Mouse (Mus musculus): ENCODE data around the gene Snx21. TPM values are rescaled to one million over a fixed set of nuclear protein-coding genes. Genes with fewer than 3 reads are reported as not detected.
A peak's percentile ranks its signal among the peaks of the same experiment; 100 is the strongest.

Snx21 gene
- polyA plus RNA-seq, 1 experiment from 2014 or later: 20.5 TPM

- DNase-seq (ENCODE audit: low spot score): no peak
- H3K4me2 ChIP-seq (ENCODE audit: low read length): no peak overlapping the region
- H3K9me3 ChIP-seq (ENCODE audit: control insufficient read depth, low read length): no peaks in the 10 kb centered on the region
- 0 out of 2 replicates have a peak, but pooled peaks have one; percentile 40 for ATAC-seq (replicated peaks; ENCODE audit: low FRiP score, low TSS enrichment, low read depth)
- 84% methylated on average over 2 of the region's 2 CpGs for WGBS
- peaks cover 97% of the 10 kb centered on the region for H3K36me3 ChIP-seq (ENCODE audit: control insufficient read depth, insufficient read depth, low read length)
- no peaks in the 10 kb centered on the region for H3K27me3 ChIP-seq (replicated peaks; ENCODE audit: control insufficient read depth, insufficient read depth, low read length)
- H3K9ac ChIP-seq (ENCODE audit: low read length): no peak overlapping the region
- H3K4me3 ChIP-seq (ENCODE audit: low read depth, low read length): no peak overlapping the region
- no peak overlapping the region for H3K27ac ChIP-seq (ENCODE audit: low read depth)
- H3K4me1 ChIP-seq (replicated peaks; ENCODE audit: control insufficient read depth, insufficient read depth, low read length): no peaks in the 10 kb centered on the region
Measured at GRCm38 (mm10) chr2:164752454-164752853, 33.2 kb upstream of the Snx21 start.

- Histone ChIP-seq H3K4me3 (ENCODE audit: low read depth, low read length) (no peak overlapping the region), H3K27me3 (replicated peaks; ENCODE audit: control insufficient read depth, insufficient read depth, low read length) (no peaks in the 10 kb centered on the region), H3K9me3 (ENCODE audit: control insufficient read depth, low read length) (no peaks in the 10 kb centered on the region), H3K4me1 (replicated peaks; ENCODE audit: control insufficient read depth, insufficient read depth, low read length) (no peaks in the 10 kb centered on the region), H3K4me2 (ENCODE audit: low read length) (no peak overlapping the region), H3K27ac (ENCODE audit: low read depth) (no peak overlapping the region), H3K36me3 (ENCODE audit: control insufficient read depth, insufficient read depth, low read length) (peaks cover 97% of the 10 kb centered on the region), H3K9ac (ENCODE audit: low read length) (no peak overlapping the region)
- no peak for ATAC-seq (replicated peaks; ENCODE audit: low FRiP score, low TSS enrichment, low read depth)
- 78% methylated on average over 11 of the region's 11 CpGs for WGBS
- DNase-seq (ENCODE audit: low spot score): no peak
Measured at GRCm38 (mm10) chr2:164754105-164754504, 31.5 kb upstream of the Snx21 start.

- no peak overlapping the region for H3K4me3 ChIP-seq (ENCODE audit: low read depth, low read length)
- H3K27me3 ChIP-seq (replicated peaks; ENCODE audit: control insufficient read depth, insufficient read depth, low read length): no peaks in the 10 kb centered on the region
- peaks cover 99% of the 10 kb centered on the region for H3K36me3 ChIP-seq (ENCODE audit: control insufficient read depth, insufficient read depth, low read length)
- no peak for ATAC-seq (replicated peaks; ENCODE audit: low FRiP score, low TSS enrichment, low read depth)
- WGBS: 79% methylated on average over 2 of the region's 2 CpGs
- H3K9ac ChIP-seq (ENCODE audit: low read length): no peak overlapping the region
- no peak overlapping the region for H3K4me2 ChIP-seq (ENCODE audit: low read length)
- no peaks in the 10 kb centered on the region for H3K9me3 ChIP-seq (ENCODE audit: control insufficient read depth, low read length)
- H3K27ac ChIP-seq (ENCODE audit: low read depth): no peak overlapping the region
- DNase-seq (ENCODE audit: low spot score): no peak
- no peaks in the 10 kb centered on the region for H3K4me1 ChIP-seq (replicated peaks; ENCODE audit: control insufficient read depth, insufficient read depth, low read length)
Measured at GRCm38 (mm10) chr2:164754800-164755199, 30.8 kb upstream of the Snx21 start.

- no peaks in the 10 kb centered on the region for H3K27me3 ChIP-seq (replicated peaks; ENCODE audit: control insufficient read depth, insufficient read depth, low read length)
- H3K4me1 ChIP-seq (replicated peaks; ENCODE audit: control insufficient read depth, insufficient read depth, low read length): no peaks in the 10 kb centered on the region
- peaks cover 99% of the 10 kb centered on the region for H3K36me3 ChIP-seq (ENCODE audit: control insufficient read depth, insufficient read depth, low read length)
- DNase-seq (ENCODE audit: low spot score) (no peak), ATAC-seq (replicated peaks; ENCODE audit: low FRiP score, low TSS enrichment, low read depth) (no peak)
- no peak overlapping the region for H3K9ac ChIP-seq (ENCODE audit: low read length)
- H3K27ac ChIP-seq (ENCODE audit: low read depth): no peak overlapping the region
- no peaks in the 10 kb centered on the region for H3K9me3 ChIP-seq (ENCODE audit: control insufficient read depth, low read length)
- whole genome bisulfite sequencing: 91% methylated on average over 11 of the region's 11 CpGs
- H3K4me2 ChIP-seq (ENCODE audit: low read length): no peak overlapping the region
- H3K4me3 ChIP-seq (ENCODE audit: low read depth, low read length): no peak overlapping the region
Measured at GRCm38 (mm10) chr2:164757841-164758240, 27.8 kb upstream of the Snx21 start.

GRCm38 (mm10) chr2:164758692-164759091 lies 26.9 kb upstream of the Snx21 start:
- 81% methylated on average over 1 of the region's 1 CpGs for WGBS
- H3K4me2 ChIP-seq (ENCODE audit: low read length): no peak overlapping the region
- no peak overlapping the region for H3K4me3 ChIP-seq (ENCODE audit: low read depth, low read length)
- no peak overlapping the region for H3K9ac ChIP-seq (ENCODE audit: low read length)
- H3K36me3 ChIP-seq (ENCODE audit: control insufficient read depth, insufficient read depth, low read length): peaks cover 100% of the 10 kb centered on the region
- H3K4me1 ChIP-seq (replicated peaks; ENCODE audit: control insufficient read depth, insufficient read depth, low read length): no peaks in the 10 kb centered on the region
- no peaks in the 10 kb centered on the region for H3K27me3 ChIP-seq (replicated peaks; ENCODE audit: control insufficient read depth, insufficient read depth, low read length)
- H3K27ac ChIP-seq (ENCODE audit: low read depth): no peak overlapping the region
- DNase-seq (ENCODE audit: low spot score) (no peak), ATAC-seq (replicated peaks; ENCODE audit: low FRiP score, low TSS enrichment, low read depth) (no peak)
- no peaks in the 10 kb centered on the region for H3K9me3 ChIP-seq (ENCODE audit: control insufficient read depth, low read length)

- no peaks in the 10 kb centered on the region for H3K9me3 ChIP-seq (ENCODE audit: control insufficient read depth, low read length)
- no peaks in the 10 kb centered on the region for H3K4me1 ChIP-seq (replicated peaks; ENCODE audit: control insufficient read depth, insufficient read depth, low read length)
- WGBS: 90% methylated on average over 4 of the region's 4 CpGs
- H3K9ac ChIP-seq (ENCODE audit: low read length): no peak overlapping the region
- no peak for DNase-seq (ENCODE audit: low spot score)
- peaks cover 94% of the 10 kb centered on the region for H3K36me3 ChIP-seq (ENCODE audit: control insufficient read depth, insufficient read depth, low read length)
- H3K4me3 ChIP-seq (ENCODE audit: low read depth, low read length): no peak overlapping the region
- H3K27me3 ChIP-seq (replicated peaks; ENCODE audit: control insufficient read depth, insufficient read depth, low read length): no peaks in the 10 kb centered on the region
- no peak overlapping the region for H3K27ac ChIP-seq (ENCODE audit: low read depth)
- H3K4me2 ChIP-seq (ENCODE audit: low read length): no peak overlapping the region
- no peak for ATAC-seq (replicated peaks; ENCODE audit: low FRiP score, low TSS enrichment, low read depth)
Measured at GRCm38 (mm10) chr2:164760059-164760833, 25.4 kb upstream of the Snx21 start.

GRCm38 (mm10) chr2:164761502-164761901 lies 24.1 kb upstream of the Snx21 start:
- no peaks in the 10 kb centered on the region for H3K4me1 ChIP-seq (replicated peaks; ENCODE audit: control insufficient read depth, insufficient read depth, low read length)
- H3K27me3 ChIP-seq (replicated peaks; ENCODE audit: control insufficient read depth, insufficient read depth, low read length): no peaks in the 10 kb centered on the region
- ATAC-seq (replicated peaks; ENCODE audit: low FRiP score, low TSS enrichment, low read depth): no peak
- H3K4me3 ChIP-seq (ENCODE audit: low read depth, low read length): no peak overlapping the region
- no peak overlapping the region for H3K27ac ChIP-seq (ENCODE audit: low read depth)
- no peak overlapping the region for H3K4me2 ChIP-seq (ENCODE audit: low read length)
- H3K9ac ChIP-seq (ENCODE audit: low read length): no peak overlapping the region
- no peaks in the 10 kb centered on the region for H3K9me3 ChIP-seq (ENCODE audit: control insufficient read depth, low read length)
- WGBS: 94% methylated on average over 2 of the region's 2 CpGs
- peaks cover 93% of the 10 kb centered on the region for H3K36me3 ChIP-seq (ENCODE audit: control insufficient read depth, insufficient read depth, low read length)
- no peak for DNase-seq (ENCODE audit: low spot score)

GRCm38 (mm10) chr2:164761971-164762370 lies 23.7 kb upstream of the Snx21 start:
- WGBS: 99% methylated on average over 4 of the region's 4 CpGs
- H3K27ac ChIP-seq (ENCODE audit: low read depth): no peak overlapping the region
- peaks cover 93% of the 10 kb centered on the region for H3K36me3 ChIP-seq (ENCODE audit: control insufficient read depth, insufficient read depth, low read length)
- no peaks in the 10 kb centered on the region for H3K4me1 ChIP-seq (replicated peaks; ENCODE audit: control insufficient read depth, insufficient read depth, low read length)
- H3K4me3 ChIP-seq (ENCODE audit: low read depth, low read length): no peak overlapping the region
- DNase-seq (ENCODE audit: low spot score) (no peak), ATAC-seq (replicated peaks; ENCODE audit: low FRiP score, low TSS enrichment, low read depth) (no peak)
- H3K4me2 ChIP-seq (ENCODE audit: low read length): no peak overlapping the region
- H3K9ac ChIP-seq (ENCODE audit: low read length): no peak overlapping the region
- H3K9me3 ChIP-seq (ENCODE audit: control insufficient read depth, low read length): no peaks in the 10 kb centered on the region
- H3K27me3 ChIP-seq (replicated peaks; ENCODE audit: control insufficient read depth, insufficient read depth, low read length): no peaks in the 10 kb centered on the region

- Histone ChIP-seq H3K9ac (ENCODE audit: low read length) (no peak overlapping the region), H3K9me3 (ENCODE audit: control insufficient read depth, low read length) (no peaks in the 10 kb centered on the region), H3K4me2 (ENCODE audit: low read length) (no peak overlapping the region), H3K27ac (ENCODE audit: low read depth) (no peak overlapping the region), H3K36me3 (ENCODE audit: control insufficient read depth, insufficient read depth, low read length) (peaks cover 93% of the 10 kb centered on the region), H3K4me3 (ENCODE audit: low read depth, low read length) (no peak overlapping the region), H3K27me3 (replicated peaks; ENCODE audit: control insufficient read depth, insufficient read depth, low read length) (no peaks in the 10 kb centered on the region), H3K4me1 (replicated peaks; ENCODE audit: control insufficient read depth, insufficient read depth, low read length) (no peaks in the 10 kb centered on the region)
- ATAC-seq (replicated peaks; ENCODE audit: low FRiP score, low TSS enrichment, low read depth) (no peak), DNase-seq (ENCODE audit: low spot score) (no peak)
- WGBS: 87% methylated on average over 7 of the region's 7 CpGs
Measured at GRCm38 (mm10) chr2:164762593-164762992, 23.0 kb upstream of the Snx21 start.
